Mouse (Mus musculus) myocyte (in vitro differentiated cells): ENCODE results near the gene Cib1.

Experiments used
- E2F4 ChIP-seq: IDR thresholded peaks from one replicate; pipeline ENCODE4 v1.6.1; 2011; ENCODE audit warnings: mild to moderate bottlenecking, control low read depth, moderate library complexity; ENCODE audit not compliant: insufficient read depth
- MAX ChIP-seq: IDR thresholded peaks from one replicate; pipeline ENCODE4 v1.6.1; 2011; ENCODE audit warnings: low read depth, mild to moderate bottlenecking, control low read depth
- MYOD1 ChIP-seq, 3 experiments: IDR thresholded peaks; one replicate each; pipeline ENCODE4 v1.6.1; 2011; ENCODE audit warnings: control low read depth in 2 of 3, low read depth in 2 of 3, mild to moderate bottlenecking in 2 of 3, moderate library complexity in 1 of 3; ENCODE audit not compliant: insufficient read length in 2 of 3, control insufficient read depth in 1 of 3
- MYOG ChIP-seq, 3 experiments: IDR thresholded peaks; one replicate each; pipeline ENCODE4 v1.6.1; 2011; ENCODE audit warnings: control low read depth in 2 of 3, low read depth in 2 of 3, mild to moderate bottlenecking in 2 of 3; ENCODE audit not compliant: insufficient read length in 2 of 3, control insufficient read depth in 1 of 3, insufficient read depth in 1 of 3
- POLR2A ChIP-seq: IDR thresholded peaks from one replicate; pipeline ENCODE4 v1.6.1; 2011; ENCODE audit warnings: low read depth, mild to moderate bottlenecking, control low read depth, moderate library complexity; ENCODE audit not compliant: insufficient read length
- POLR2AphosphoS2 ChIP-seq: IDR thresholded peaks from one replicate; pipeline ENCODE4 v1.6.1; 2011; ENCODE audit warnings: low read depth, control low read depth; ENCODE audit not compliant: insufficient read length
- SRF ChIP-seq: IDR thresholded peaks from one replicate; pipeline ENCODE4 v1.6.1; 2011; ENCODE audit warnings: low read depth; ENCODE audit not compliant: control insufficient read depth, insufficient read length
- TCF12 ChIP-seq: IDR thresholded peaks from one replicate; pipeline ENCODE4 v1.6.1; 2011; ENCODE audit warnings: mild to moderate bottlenecking, control low read depth; ENCODE audit not compliant: poor library complexity, insufficient read depth, severe bottlenecking

DNA sequence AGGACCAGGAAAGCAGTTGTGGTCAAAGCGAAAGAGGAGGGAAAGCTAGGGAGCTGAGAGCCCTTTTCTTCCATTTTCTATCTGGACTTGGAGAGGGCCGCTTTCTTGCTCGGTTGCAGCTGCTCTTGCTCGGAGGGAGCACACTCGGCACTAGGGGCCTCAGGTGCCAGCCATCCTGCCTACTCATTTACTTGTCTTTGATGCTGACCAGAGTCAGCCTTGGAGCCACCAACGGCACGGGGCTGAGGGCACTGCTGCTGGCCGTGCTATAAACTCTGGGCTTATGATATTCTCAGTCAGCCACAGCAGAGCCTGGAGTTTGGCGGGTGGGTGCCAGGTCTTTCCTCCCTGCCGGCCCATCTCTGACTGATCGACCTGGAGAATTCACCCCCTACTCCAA, 33.8 kb downstream of the Cib1 start:
- no peak for TF ChIP-seq POLR2AphosphoS2
- no peak for TF ChIP-seq MAX
- TF ChIP-seq POLR2A, result no peak
- TF ChIP-seq MYOD1 (IDR thresholded peaks at IDR 0.05; ENCODE audit: control insufficient read depth in 1 of 3, insufficient read length in 2 of 3, low read depth in 2 of 3), result no peak
- TF ChIP-seq TCF12, result no peak
- TF ChIP-seq SRF, result no peak
- TF ChIP-seq MYOG (IDR thresholded peaks at IDR 0.05; ENCODE audit: control insufficient read depth in 1 of 3, insufficient read depth in 1 of 3, insufficient read length in 2 of 3, low read depth in 2 of 3), result no peak
- no peak for TF ChIP-seq E2F4
